Mouse (Mus musculus) heart, postnatal 25 days (tissue): Measurements from ENCODE around the gene Bud23. TPM values are rescaled to one million over a fixed set of nuclear protein-coding genes. Genes with fewer than 3 reads are reported as not detected.
"Not testable (repeated sequence)": the region's sequence is repeated elsewhere in the genome, so short reads cannot be mapped to it uniquely, and the experiment has no call there.

Experiments
- DNase-seq: peaks from one replicate; pipeline ENCODE4 v3.0.0; 2022; ENCODE audit warnings: low spot score
- intact Hi-C: fragments of 180-260 bp; cut with DNase I; formaldehyde crosslinking; loops from one replicate; pipeline ENCODE4 v1.15.1; 2025
- total RNA-seq, 2 experiments: library from RNA; stranded (reverse); gene quantifications; 2 replicates each; pipeline ENCODE4 v1.2.3; 2021

Gene Bud23
- total RNA-seq, 2 experiments from 2014 or later = 22.3 to 22.7 TPM

GRCm38 (mm10) chr5:135073349-135074150, 8.8 kb upstream of the Bud23 start:
- intact Hi-C loops = no loop called here
- DNase-seq = no peak

DNA sequence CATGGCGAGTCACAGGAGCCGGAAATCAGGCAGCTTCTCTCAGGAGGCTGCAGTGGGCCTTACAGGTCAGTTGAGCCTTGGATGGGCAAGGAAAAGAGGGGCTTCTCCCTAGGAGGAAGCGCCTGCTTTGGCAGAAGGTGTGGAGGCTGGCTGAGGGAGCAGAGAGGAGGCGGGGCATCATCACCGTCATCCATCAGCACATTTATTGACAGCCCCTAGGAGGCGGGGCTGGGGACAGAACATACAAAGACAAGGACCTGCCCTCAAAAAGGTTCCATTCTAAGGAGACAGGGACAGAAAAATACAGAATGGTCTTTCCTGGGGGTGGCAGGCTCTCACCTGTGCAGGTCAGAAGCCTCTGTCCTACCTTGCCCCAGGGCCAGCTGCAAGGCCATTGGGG, 8.0 kb upstream of the Bud23 start:
- intact Hi-C loops = no loop called here
- DNase-seq = no peak

DNA sequence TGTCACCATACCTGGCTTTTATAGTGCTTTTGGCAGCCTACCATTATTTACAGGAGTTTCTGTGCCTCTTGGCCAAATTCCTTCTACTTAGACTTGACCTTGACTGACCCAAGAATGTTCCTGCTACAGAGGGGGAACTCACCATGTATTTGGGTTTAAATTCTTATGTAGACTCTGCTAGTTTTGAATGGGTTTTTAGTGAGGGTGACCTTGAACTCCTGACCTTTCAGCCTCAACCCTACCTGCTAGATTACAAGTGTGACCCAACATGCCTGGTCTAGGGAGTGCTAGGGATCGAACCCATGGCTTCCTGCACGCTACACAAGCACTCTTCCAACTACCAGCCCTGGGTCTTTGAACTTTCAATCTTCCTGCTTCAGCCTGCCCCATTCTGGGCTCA, 7.3 kb upstream of the Bud23 start:
- no peak for DNase-seq
- intact Hi-C loops = no loop called here

- no peak for DNase-seq
- intact Hi-C loops = no loop called here
Observed at GRCm38 (mm10) chr5:135070448-135070847, 5.7 kb upstream of the Bud23 start.

- DNase-seq = no peak
- intact Hi-C loops = no loop called here
Observed at GRCm38 (mm10) chr5:135066008-135066407, 1.2 kb upstream of the Bud23 start.

- intact Hi-C loops = loop anchor here (5.0 kb wide), 1 partner anchor 42 kb away; the partner anchor contains the start of gene Stx1a
- no peak for DNase-seq
Observed at GRCm38 (mm10) chr5:135064382-135064766, 385 bp downstream of the Bud23 start.

DNA sequence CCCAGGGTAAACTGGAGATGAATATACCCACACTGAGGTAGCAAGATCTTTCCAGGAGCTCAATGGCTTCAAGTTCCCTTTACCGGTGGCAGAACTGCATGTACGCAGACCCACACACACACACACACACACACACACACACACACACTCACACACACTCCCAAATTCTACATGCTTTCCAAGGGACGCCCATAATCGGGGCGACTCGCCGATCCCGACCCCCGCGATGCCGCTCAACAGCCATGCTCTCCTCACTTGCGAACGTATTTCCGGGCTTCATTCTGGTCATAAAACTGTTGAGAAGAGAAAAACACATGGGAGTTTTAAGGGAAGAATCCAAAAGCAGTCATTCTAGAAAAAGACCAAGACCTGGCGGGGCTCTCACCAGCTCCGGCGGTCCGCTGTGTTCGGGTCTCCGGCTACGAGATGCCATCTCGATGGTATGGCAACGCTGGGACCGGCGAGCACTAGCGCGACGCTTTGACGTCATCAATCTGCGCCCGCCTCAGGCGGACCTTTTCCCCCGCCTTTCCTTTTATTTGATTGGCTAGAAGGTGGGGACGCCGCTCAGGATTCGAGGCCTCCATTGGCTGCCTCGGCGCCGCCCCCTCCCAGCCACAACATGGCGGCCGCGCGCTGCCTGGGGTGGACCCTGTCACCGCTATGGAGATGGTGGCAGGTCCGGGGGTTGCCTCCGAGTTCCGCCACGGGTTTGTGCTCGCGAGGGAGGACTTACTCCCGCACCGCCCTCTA, 954 bp downstream of the Bud23 start, which contains the start of gene Dnajc30:
Gene Dnajc30 (plus strand): TSS at position 574 of the 753 bp plus-strand sequence.
- DNase-seq = peak; percentile 92
- intact Hi-C loops = loop anchor here (5.0 kb wide), 1 partner anchor 42 kb away; the partner anchor contains the start of gene Stx1a

DNA sequence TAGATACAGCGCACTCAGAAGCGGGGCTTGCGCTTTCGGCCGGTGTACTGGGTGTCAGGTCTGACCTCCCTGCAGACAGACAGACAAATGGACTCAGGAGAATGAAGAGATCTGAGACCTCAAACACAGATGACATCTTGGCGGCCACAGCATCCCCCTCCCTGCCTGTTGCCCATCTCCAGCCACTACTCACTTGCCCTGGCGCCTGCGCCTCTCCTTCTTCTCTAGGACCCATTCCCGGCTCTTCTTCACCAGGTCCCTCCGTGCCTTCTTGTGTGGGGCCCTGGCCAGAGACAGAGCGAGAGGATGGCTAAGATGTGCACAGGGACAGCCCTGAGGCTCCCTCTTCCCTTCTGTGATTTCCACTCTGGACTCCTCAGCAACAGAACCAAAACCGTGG, 11.4 kb downstream of the Bud23 start:
- no peak for DNase-seq
- intact Hi-C loops = no loop called here

DNA sequence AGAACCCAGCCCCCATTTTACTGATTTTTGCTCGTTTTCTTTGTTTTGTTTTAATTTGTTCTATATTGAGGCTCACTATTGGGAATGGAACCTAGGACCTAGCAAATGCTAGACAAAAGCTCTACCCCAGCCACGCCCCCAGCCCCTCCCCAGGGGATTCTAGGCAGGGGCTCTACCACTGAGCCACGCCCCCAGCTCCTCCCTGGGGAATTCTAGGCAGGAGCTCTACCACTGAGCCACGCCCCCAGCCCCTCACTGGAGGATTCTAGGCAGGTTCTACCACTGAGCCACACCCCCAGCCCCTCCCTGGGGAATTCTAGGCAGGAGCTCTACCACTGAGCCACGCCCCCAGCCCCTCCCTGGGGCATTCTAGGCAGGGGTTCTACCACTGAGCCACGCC, 15.5 kb downstream of the Bud23 start:
- intact Hi-C loops, DNase-seq: not testable (repeated sequence)

GRCm38 (mm10) chr5:135048539-135048938, 16.2 kb downstream of the Bud23 start:
- no peak for DNase-seq
- intact Hi-C loops = no loop called here

GRCm38 (mm10) chr5:135044575-135044974, 20.2 kb downstream of the Bud23 start:
- no peak for DNase-seq
- intact Hi-C loops = no loop called here

DNA sequence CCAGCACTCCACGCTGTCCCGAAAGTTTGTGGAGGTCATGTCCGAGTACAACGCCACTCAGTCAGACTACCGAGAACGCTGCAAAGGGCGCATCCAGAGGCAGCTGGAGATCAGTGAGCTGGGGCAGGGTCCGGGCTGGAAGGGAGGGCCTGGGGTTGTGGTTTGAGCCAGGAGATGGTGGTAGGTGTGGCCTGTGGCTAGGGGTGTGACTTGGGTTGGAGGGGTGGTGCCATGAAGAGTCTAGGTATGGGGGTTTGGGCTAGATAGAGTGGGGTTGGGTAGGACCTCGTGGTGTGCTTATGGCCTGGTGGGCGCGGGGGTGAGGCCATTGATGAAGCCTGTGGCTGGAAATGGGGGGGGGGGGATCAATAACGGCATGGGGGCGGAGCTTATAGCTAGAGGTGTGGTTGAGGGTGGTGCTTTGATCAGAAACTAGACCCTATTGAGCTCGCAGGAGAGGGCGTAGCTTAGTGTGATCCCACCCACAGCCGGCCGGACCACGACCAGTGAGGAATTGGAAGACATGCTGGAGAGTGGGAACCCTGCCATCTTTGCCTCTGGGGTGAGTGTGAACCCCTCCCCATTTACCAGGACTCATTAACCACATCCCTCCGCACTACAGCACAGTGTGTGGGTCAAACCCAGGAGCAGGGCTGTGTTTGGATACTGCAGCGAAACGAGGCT, 22.5 kb downstream of the Bud23 start:
- DNase-seq = no peak
- intact Hi-C loops = no loop called here

- intact Hi-C loops = no loop called here
- DNase-seq = no peak
Observed at GRCm38 (mm10) chr5:135040777-135041176, 24.0 kb downstream of the Bud23 start.

- intact Hi-C loops = no loop called here
- no peak for DNase-seq
Observed at GRCm38 (mm10) chr5:135040059-135040458, 24.7 kb downstream of the Bud23 start.

DNA sequence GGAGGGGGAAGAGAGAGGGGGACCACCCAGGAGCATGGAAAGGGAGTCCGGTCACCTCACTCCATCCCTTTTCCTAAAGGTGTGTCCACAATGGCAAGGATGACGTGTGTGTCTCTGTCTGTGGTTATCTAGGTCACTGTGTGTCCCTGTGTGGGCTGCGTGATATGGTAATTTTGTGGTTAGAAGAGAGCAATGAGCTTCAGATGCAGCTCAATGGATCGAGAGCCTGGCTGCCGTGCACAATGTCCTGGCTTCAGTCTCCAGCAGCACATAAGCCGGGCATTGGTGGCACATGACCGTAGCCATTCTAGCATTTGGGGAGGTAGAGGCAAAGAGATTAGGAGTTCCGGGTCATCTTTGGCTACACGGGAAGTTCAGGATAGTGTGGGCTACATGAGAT, 25.2 kb downstream of the Bud23 start:
- no peak for DNase-seq
- intact Hi-C loops = no loop called here

GRCm38 (mm10) chr5:135037946-135038345, 26.8 kb downstream of the Bud23 start:
- no peak for DNase-seq
- intact Hi-C loops = no loop called here

DNA sequence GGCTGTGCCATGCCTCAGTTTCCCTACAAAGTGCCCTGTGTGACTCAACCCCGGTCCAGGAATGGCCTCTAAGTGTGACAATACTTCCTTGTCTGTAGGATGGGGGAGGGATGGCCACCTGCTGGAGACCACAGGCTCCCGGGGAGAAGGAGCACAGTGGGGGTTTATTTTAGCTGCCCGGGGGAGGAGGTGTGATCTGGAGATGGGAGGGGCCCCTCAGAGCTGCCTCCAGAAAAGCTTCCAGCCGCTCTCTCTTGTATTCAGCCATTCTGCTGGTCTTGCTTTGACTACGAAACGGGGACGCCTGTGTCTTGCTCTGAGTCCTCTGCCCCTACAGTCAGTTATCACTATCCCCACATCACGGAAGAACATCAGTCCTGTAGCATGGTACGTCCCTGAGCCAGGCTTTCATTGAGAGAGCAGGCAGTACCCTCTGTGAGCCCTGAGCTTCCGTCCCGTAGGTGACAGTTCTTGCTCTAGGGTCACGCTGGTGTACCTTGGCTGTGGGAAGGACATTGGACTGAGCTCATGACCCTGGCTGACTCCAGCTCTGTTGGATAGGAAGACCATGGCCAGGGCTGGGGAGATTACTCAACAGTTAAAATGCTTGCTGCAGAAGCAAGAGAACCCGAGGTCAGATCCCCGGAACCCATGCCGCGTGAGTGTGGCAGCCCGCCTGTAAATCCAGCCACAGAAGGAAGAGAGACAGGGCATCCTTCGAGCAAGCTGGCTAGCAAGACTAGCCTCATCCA, 29.0 kb downstream of the Bud23 start:
- no peak for DNase-seq
- intact Hi-C loops = no loop called here

- intact Hi-C loops = no loop called here
Observed at GRCm38 (mm10) chr5:135034593-135034992, 30.2 kb downstream of the Bud23 start.

DNA sequence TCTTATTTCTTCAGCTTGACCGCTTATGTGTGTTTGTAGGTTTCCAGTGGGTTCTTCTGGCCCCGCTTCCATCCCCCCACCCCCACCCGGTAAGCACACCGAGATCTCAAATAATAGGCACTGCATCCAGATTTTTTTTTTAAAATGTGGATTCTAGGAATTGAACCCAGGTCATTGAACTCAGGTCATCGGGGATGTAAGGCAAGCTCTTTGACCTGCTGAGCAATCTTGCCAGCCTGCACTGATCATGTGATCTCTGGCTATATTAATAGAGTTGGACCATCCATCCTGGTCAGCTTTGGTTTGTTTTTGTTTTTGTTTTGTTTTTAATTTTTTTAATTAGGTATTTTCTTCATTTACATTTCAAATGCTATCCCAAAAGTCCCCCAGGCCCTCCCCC, 32.2 kb downstream of the Bud23 start:
- DNase-seq = no peak
- intact Hi-C loops = no loop called here

More at GRCm38 (mm10) chr5:135034593-135034992, 30.2 kb downstream of the Bud23 start:
- no peak for DNase-seq
